Mouse (Mus musculus) heart, postnatal 0 days (tissue): ENCODE measurements around the gene Hibadh. TPM values are rescaled to one million over a fixed set of nuclear protein-coding genes. Genes with fewer than 3 reads are reported as not detected.

Source experiments
- ATAC-seq: fragments of 200-750 bp; cut with Nextera tagmentation; 2 replicates; pipeline ENCODE4 v1.8.0; 2017; ENCODE audit warnings: low read depth, moderate number of reproducible peaks, moderate library complexity; ENCODE audit not compliant: insufficient read depth
- DNase-seq: peaks from one replicate; pipeline ENCODE4 v3.0.0-alpha.2; 2016; ENCODE audit warnings: low spot score
- H3K27ac ChIP-seq: fragments of 300-500 bp; sonication (generic); 2 replicates; pipeline ENCODE4 v1.5.1; 2014; ENCODE audit warnings: low read depth, mild to moderate bottlenecking
- H3K27me3 ChIP-seq: fragments of 300-500 bp; sonication (generic); 2 replicates; pipeline ENCODE4 v1.6.1; 2014; ENCODE audit warnings: low read length, mixed read lengths; ENCODE audit not compliant: control insufficient read depth, insufficient read depth
- H3K36me3 ChIP-seq: fragments of 300-500 bp; sonication (generic); replicated peaks from 2 replicates; pipeline ENCODE4 v1.6.1; 2014; ENCODE audit warnings: low read length, mixed read lengths; ENCODE audit not compliant: control insufficient read depth, insufficient read depth
- H3K4me1 ChIP-seq: fragments of 300-500 bp; sonication (generic); 2 replicates; pipeline ENCODE4 v1.6.1; 2014; ENCODE audit warnings: antibody characterized with exemption; ENCODE audit not compliant: control insufficient read depth, insufficient read depth
- H3K4me2 ChIP-seq: fragments of 300-500 bp; sonication (generic); 2 replicates; pipeline ENCODE4 v1.6.1; 2014; ENCODE audit warnings: low read depth, mild to moderate bottlenecking, low read length, moderate library complexity
- H3K4me3 ChIP-seq: fragments of 300-500 bp; sonication (generic); 2 replicates; pipeline ENCODE4 v1.5.1; 2014; ENCODE audit warnings: low read depth, low read length
- H3K9ac ChIP-seq: fragments of 300-500 bp; sonication (generic); replicated peaks from 2 replicates; pipeline ENCODE4 v1.6.1; 2014; ENCODE audit warnings: low read depth, low read length, mixed read lengths
- H3K9me3 ChIP-seq: fragments of 300-500 bp; sonication (generic); replicated peaks from 2 replicates; pipeline ENCODE4 v1.6.1; 2016; ENCODE audit warnings: low read length; ENCODE audit not compliant: control insufficient read depth
- CTCF ChIP-seq: IDR thresholded peaks from 2 replicates; pipeline ENCODE4 v1.5.1; 2016; ENCODE audit warnings: antibody characterized with exemption, control low read depth, low read depth
- EP300 ChIP-seq: IDR thresholded peaks from 2 replicates; pipeline ENCODE4 v1.6.1; 2016; ENCODE audit warnings: antibody characterized with exemption, low read depth
- WGBS: fragments of 180-500 bp; shearing (Covaris S2); extraction: QIAGEN DNeasy Blood & Tissue Kit; methylation state at CpG from one replicate; pipeline ENCODE4 v1.1.7; 2014; 5-methylcytosine and 5-hydroxymethylcytosine counted together
- polyA plus RNA-seq: library from polyadenylated mRNA; unstranded; fragments of >200 nt; fragmentation: Nextera tagmentation; extraction: Ambion mirVana; gene quantifications from 2 replicates; pipeline ENCODE4 v1.2.1, GENCODE M21; 2015
- total RNA-seq: library from RNA; depleted of rRNA; stranded (reverse); fragments of >200 nt; gene quantifications from 2 replicates; pipeline ENCODE4 v1.2.3, GENCODE M21; 2014; ENCODE audit warnings: low replicate concordance

Gene Hibadh
- total and polyA plus RNA-seq, 2 experiments from 2014 or later: 111 to 228 TPM

GRCm38 (mm10) chr6:52606746-52607347 lies 33.3 kb downstream of the Hibadh start:
- no peak for TF ChIP-seq EP300
- TF ChIP-seq CTCF: no peak
- Histone ChIP-seq H3K27ac (no peak overlapping the region), H3K4me3 (no peak overlapping the region), H3K4me2 (no peak overlapping the region), H3K27me3 (no peaks in the 10 kb centered on the region), H3K9ac (no peak overlapping the region), H3K36me3 (peaks cover 9% of the 10 kb centered on the region; the same call in 1 of the 2 replicates), H3K9me3 (no peaks in the 10 kb centered on the region), H3K4me1 (no peaks in the 10 kb centered on the region)
- ATAC-seq (no peak), DNase-seq (no peak)
- WGBS: 80% methylated on average over 7 of the region's 7 CpGs

DNA sequence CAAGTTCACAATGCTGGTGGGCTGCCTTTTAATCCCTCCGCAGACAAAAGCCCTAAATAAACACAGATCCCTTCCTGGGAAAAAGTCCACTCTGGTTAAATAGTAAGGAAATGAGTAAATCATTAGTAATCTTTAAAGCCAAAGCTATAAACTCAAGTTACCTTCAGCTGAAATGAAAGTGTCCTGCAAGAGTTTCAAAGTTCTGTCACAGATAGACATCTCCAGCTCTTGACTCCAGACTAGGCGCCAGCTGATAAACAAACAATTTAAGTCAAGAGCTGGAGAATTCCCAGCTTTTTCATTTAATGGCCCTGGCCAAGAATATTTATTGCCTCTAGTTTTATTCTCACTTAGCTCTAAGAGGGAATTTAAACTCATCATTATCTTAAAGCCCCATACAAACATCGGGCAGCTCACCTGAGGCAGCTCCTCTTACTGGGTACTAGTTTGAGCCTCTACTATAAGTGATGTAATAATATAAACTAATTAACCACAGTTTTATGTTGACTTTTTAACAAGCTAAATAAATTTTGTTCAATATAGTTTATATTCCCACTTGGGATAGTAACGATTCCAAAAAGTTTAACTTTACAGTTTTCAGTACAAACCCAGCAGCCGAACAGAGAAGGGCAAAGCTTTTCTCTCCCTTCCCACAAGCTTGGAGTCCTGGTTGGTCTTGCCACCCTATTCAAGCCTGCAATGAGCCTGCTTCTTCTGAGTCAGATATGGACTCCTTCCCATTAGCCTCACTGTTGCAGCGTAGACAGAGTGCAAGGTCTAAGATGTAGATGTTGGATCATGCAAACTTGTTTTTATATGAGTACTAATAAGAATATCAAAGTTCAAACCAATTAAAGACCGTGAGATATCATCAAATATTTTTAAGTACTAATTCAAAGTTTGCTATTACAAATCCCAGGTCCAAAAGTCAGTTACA lies 38.2 kb downstream of the Hibadh start:
- 86% methylated on average over 7 of the region's 7 CpGs for WGBS
- TF ChIP-seq EP300: no peak
- no peak for TF ChIP-seq CTCF
- ATAC-seq (no peak), DNase-seq (no peak)
- Histone ChIP-seq H3K27me3 (no peaks in the 10 kb centered on the region), H3K27ac (no peak overlapping the region), H3K4me2 (no peak overlapping the region), H3K9ac (no peak overlapping the region), H3K9me3 (no peaks in the 10 kb centered on the region), H3K4me1 (no peaks in the 10 kb centered on the region), H3K36me3 (0 out of 2 replicates have a peak, but pooled peaks cover 4% of the 10 kb centered on the region), H3K4me3 (no peak overlapping the region)

DNA sequence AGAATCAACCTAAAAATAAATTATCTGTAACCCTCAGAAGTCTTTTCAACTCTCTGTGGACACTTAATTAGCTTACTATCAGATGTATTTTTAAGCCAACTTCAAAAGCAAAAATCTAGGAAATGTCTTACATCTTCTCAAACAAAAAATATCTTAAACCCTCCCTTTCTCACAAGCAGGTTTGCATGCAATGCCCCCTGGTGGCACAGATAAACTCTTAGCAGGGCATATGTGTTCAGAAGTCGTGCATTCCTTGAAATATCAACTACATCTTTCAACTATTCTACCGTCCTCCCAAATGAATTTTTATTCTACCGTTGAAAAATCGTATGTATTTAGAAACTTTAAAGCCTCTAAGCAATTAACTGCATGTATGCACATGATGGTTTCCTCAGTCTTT lies 39.1 kb downstream of the Hibadh start:
- no peak overlapping the region for H3K9ac ChIP-seq
- no peaks in the 10 kb centered on the region for H3K27me3 ChIP-seq
- DNase-seq (no peak), ATAC-seq (no peak)
- H3K27ac ChIP-seq: no peak overlapping the region
- WGBS: 45% methylated on average over 4 of the region's 4 CpGs
- H3K4me2 ChIP-seq: no peak overlapping the region
- H3K36me3 ChIP-seq: 0 out of 2 replicates have a peak, but pooled peaks cover 4% of the 10 kb centered on the region
- no peak overlapping the region for H3K4me3 ChIP-seq
- TF ChIP-seq CTCF (peak; percentile 70), EP300 (no peak)
- H3K4me1 ChIP-seq: no peaks in the 10 kb centered on the region
- H3K9me3 ChIP-seq: no peaks in the 10 kb centered on the region

- Histone ChIP-seq H3K4me1 (no peaks in the 10 kb centered on the region), H3K36me3 (no peaks in the 10 kb centered on the region), H3K9ac (no peak overlapping the region), H3K4me3 (no peak overlapping the region), H3K27ac (no peak overlapping the region), H3K9me3 (no peaks in the 10 kb centered on the region), H3K4me2 (no peak overlapping the region), H3K27me3 (no peaks in the 10 kb centered on the region)
- TF ChIP-seq CTCF (no peak), EP300 (no peak)
- no peak for ATAC-seq
- no peak for DNase-seq
- 55% methylated on average over 1 of the region's 1 CpGs for WGBS
Measured at GRCm38 (mm10) chr6:52594752-52595151, 45.4 kb downstream of the Hibadh start.

- no peak for ATAC-seq
- H3K4me1 ChIP-seq: no peaks in the 10 kb centered on the region
- H3K27ac ChIP-seq: no peak overlapping the region
- TF ChIP-seq CTCF (no peak), EP300 (no peak)
- no peak overlapping the region for H3K9ac ChIP-seq
- peaks cover 12% of the 10 kb centered on the region for H3K36me3 ChIP-seq
- no peak overlapping the region for H3K4me2 ChIP-seq
- no peaks in the 10 kb centered on the region for H3K27me3 ChIP-seq
- H3K9me3 ChIP-seq: no peaks in the 10 kb centered on the region
- H3K4me3 ChIP-seq: no peak overlapping the region
- DNase-seq: no peak
Measured at GRCm38 (mm10) chr6:52586564-52586963, 53.6 kb downstream of the Hibadh start.
